Mouse (Mus musculus): ENCODE data around the gene Slc22a1.
A peak's percentile ranks its signal among the peaks of the same experiment; 100 is the strongest.

The Slc22a1 gene

DNA sequence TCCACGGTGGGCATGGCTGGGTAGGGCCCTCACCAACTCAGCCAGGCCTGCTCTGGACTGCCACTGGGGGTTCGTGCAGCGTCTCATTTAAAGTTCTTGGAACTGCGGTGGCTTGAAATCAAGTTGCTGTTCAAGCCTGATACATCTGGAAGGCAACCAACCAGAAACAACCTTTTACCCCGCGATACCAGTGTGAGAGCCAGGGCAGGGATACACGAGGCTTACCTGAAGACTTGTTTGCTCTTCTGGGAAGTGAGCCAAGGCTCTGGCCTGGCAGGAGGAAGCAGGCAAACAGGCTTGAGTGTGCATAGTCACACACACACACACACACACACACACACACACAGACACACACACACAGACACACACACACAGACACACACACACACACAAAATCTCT is at the start of gene Slc22a1:
TSS of gene Slc22a1 (minus strand) at position 184 of the 400 bp plus-strand sequence.
- no peak for DNase-seq

DNA sequence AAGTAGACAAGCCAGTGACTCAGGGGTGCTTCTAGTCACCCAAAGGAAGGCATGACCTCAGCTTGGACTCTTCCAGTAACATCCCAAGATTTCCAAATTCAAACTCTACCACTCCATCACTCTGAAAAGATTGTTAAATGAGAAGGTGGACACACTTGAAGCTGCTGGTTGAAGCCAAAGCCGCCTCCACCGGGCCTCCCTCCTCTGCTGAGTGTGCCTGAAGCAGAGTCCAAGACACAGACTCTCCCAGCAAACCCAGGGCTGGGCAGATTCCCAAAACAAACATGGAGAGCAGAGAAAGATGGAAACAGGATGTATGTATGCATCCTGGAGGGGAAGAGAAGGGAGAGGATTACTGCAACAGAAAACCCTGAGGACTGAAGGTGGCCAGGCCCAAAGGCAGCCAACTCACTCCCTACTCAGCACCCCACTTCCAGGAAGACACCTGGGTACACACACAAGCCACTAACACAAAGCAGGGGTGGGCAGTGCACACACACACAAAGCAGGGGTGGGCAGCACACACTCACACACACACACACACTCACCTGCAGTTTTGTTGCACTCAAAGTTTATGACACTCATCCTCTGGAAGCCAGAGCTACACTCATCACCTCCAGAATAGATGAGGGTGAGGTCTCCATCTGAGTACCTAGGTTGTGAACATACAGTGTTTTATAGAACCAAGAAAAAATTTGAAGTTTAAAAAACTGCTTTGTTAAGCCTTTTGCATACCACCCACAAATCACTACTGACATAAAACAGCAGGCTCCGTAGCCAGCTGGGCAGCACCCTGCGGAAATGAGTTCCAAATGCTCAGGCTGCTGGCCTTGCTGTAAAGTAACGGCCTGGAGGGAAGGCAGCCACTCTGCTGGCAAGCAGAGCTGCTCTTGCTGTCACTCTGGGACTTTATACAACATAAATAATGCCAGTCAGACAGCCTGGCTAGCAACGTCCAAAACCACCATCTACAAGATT is 49.4 kb upstream of the Slc22a1 start:
- no peak for DNase-seq

DNA sequence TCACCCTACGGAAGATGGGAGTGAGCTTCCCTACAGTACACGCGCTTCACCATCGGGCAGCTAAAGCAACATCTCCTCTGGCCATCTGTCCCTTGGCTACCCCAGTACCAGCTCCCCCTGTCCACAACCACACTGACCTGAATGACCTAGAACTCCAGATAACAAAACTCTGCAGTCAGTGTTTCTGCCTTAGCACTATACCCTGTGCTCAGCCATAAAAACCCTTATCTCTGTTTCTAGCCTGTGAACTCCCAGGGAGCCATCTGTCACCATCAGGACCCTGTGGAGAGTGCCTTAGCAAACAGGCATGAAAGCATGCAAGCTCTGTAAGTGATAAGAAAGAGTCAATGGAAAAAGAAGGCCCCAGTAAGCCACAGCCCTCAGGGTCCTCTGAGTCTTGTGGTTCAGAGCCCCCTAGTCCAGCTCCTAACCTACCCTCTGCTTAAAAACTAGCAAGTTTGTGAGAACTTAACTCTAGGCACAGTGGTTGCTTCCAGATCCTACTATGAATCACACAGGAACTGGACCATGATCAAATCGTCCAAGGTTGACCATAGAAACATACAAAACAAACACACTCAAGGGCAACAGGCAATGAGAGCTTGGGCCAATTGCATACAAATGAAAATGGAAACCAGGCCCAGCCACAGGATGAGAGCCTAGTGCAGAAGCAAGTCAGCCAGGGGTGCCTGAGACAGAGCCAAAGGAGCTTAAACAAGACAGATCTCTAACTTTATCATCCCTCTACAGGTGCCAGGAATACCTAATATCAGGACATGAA is 48.5 kb upstream of the Slc22a1 start:
- DNase-seq: no peak

DNA sequence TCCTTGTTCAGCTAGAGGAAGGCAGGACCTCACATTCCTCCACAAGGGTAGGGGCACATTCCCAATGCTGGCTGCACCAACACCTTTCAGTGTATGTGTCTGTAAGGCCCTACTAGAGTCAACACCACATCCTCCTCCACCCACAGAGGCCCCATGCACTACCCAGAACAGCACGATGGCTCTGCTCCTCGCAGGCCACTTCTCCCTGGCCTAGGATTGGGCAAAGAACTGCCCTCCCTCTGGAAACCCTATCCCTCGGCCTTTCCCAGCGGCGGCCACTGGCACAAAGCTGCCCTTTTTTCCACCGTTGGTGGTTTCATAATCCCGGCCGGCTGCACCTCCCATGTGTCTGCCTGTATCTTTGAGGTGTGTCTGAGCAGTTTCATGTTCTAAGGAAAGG is 47.0 kb upstream of the Slc22a1 start:
- DNase-seq: no peak

DNA sequence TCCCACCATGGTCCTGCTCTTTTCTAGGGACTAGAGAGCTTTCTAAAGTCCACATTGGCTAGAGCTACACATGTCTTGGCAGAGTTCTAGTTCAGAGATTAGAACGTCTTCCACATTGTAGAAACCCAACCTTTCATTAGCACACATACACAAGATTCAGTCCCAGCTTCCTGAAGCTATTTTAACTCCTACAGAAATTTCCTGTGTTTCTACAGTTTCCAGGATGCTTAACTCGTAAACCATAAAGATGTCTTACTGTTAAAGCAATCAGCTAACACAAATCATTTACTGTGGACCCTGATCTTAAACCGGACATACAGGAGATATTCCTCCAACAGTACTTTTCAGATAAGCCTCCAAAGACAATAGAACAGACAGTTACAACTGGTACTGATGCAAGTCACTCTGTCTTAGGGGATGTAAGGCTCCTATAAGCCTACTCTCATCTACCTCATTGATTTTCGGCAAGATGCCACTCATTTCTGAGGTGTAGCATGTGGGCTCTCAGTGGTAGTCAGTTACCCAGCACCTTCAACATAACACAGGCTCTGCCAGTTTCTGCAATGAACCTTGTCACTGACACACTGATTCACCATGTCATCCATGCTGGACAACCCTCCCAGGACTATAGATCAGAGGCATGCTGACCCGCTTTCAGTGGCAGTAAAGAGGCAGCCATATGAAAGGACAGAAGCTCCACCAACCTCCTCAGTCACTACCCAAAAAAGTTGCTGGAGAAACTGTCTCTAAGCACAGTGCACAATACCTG is 45.7 kb upstream of the Slc22a1 start:
- DNase-seq: no peak

DNA sequence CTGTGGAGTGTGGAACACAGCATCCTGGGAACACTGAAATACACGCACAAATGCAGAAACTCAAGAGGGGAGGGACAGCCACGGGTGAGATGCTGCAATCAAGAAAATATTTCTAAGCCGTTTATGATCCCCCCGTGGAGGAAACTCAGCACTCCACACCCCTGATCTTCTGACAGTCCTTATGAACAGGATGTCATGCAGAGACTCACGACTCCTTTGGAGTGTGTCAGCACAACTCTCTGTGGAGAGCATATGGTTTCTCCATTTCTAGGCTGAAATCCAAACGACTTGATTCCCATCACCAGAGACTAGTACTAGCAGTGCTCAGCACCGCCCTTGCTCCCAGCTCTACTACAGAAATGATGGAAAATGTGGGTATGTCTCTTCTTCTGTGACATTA is 42.6 kb upstream of the Slc22a1 start:
- DNase-seq: no peak

DNA sequence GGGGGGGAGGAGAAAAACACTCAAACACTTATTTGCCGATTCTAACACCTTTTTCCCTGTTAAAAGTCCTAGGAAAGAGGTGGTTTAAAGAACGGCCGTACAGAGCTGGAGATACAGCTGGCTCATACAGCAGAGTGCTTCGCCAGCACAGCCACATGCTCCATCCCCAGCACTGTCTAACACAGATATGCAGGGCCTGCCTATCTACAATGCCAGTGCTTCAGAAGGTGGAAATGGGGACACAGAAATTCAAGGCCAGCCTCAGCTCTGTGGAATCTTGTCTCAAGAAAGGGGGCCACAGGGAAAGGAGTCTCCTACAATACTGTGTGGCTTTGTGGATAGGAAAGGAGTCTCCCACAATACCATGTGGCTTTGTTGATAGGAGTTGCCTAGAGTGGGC is 41.8 kb upstream of the Slc22a1 start:
- DNase-seq: no peak

DNA sequence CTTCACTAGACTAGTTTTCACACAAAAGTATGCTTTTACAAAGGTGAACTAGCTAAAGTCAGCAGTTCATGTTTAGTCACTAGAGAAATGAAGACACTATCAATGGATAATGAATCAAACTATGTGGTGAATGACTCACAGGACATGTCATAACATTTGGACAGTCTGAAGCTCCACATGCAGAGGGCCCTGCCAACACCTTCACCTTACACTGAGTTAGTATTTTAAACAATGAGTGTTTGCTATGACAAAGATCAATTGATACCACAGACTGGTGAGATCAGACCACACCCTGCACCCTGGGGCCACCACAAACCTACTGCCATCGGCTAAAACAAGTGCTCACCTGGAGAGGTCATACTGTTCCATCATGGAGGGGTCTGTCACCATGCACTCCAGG is 39.4 kb upstream of the Slc22a1 start:
- DNase-seq: no peak

DNA sequence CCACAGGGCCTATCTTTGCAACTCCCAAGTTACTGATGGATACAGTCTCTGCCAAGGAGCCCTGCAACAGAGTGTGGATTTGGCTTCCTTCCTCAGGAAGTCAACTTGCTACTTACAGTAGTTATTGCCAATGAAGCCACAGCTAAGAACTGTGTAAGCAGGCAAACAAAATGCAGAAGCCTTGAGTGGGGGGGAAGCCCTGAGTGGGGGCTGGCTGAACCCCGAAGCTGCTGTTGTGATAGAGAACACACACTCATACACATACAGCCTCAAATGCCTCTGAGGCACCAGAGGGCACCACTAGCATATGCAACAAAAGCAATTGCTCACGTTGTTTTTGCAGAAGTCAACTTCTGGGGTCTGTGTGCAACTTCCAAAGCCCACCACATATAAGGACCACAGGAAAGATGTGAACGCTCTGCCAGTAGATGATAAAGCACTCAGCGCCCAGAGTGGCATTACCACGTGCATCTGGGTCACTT is 38.5 kb upstream of the Slc22a1 start:
- peak; percentile 30 for DNase-seq

DNA sequence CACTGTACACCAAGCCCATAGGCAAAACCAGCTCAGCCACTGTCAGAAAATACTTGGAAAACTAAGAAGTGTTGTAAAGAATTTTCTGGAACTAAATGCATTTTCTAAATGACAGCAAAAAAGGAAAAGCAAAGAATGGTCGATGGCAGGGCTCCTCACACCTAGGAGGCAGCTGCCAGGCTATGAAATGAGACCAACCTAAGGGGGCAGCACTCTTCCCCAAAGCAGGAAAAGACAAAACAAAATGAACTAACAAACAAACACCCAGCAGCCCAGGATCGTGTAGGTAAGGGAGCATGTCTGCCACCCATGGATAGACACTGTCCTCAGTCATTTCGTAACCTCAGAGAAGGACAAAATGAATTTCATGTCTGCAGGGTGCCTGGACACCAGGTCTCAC is 37.4 kb upstream of the Slc22a1 start:
- DNase-seq: no peak

DNA sequence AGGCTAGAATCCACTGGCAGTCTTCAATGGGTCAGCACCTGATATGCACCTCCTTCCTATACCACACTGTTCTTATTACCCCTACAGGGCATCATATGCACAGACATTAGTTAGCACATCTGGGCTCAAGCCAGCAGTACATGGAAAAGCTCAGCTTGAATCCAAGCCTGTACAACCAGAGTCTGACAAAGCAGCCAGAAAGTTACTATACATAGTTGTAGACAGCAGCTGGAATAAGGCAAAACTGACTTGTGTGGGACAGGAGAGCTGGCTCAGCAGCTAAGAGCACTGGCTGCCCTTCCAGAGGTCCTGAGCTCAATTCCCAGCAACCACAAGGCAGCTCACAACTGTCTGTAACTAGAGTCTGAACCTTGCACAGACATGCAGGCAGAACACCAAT is 36.6 kb upstream of the Slc22a1 start:
- DNase-seq: no peak

DNA sequence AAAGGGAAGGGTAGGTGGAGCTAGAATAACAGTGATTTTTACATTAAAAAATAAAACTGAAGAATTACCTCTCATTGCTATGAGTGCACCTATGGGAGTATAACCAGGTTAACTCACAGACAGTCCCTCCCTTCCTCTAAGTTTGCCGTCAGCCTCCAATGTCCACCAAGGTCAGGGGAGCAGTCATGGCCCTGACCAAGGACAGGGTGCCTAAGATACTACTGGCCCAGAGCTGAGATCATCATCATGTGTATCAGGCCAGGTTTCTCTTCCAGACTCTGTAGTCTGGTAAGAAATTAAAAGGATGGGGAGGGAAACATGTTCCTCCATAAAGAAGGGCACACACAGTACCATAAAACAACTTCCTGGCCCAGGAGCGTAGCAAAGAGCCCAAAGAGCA is 35.3 kb upstream of the Slc22a1 start:
- DNase-seq: no peak

DNA sequence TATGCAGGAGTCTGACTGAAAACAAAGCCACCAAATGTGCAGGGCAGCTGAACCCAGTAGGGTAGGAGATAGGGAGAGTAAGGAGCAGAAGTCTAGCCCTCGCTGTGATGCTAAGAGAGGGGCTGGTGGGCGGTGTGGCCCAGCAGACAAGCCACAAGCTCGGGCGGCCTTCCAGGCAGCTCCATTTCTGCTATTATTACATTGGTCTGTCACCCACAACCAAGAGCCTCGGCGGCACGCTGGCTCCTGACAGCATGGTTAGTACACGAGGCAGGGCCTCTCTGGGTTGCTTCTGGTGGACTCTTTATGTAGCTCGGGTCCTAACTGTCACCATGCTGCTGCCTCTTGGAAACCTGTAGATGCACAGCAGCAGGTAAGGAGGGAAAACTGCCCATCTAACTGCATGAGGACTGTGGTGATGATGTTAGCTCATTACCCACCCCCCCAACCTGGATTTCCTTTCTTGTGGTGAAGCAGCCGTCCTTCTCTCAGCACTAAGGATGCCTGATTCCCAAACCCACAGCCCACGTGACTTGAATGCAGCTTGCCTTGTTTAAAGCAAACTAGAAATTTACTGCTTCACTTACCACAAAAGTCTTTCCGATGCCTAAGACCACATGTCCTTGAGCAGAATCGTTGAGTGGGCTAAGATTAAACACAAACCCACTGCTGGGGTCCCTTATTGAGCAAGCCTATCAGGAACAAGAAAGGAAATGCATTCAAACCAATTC is 34.6 kb upstream of the Slc22a1 start:
- no peak for DNase-seq

DNA sequence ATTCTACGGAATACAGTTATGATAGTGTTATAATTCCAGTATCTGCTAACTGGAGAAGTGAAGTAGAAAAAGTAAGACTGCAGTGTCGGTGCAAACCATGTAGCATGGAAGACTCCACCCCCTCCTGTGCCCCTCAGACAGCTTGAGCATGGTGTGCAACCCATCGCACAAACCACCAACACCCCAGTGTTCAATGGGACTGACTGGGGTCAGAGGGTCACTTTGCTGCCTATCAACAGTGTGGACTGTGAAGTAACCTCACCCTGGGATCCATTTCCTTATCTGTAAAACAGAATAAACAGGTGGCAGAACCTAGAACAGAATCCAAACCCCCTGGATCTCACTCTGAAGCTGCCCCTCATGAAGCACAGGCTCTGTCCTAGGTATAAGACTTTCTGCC is 32.8 kb upstream of the Slc22a1 start:
- DNase-seq: no peak

DNA sequence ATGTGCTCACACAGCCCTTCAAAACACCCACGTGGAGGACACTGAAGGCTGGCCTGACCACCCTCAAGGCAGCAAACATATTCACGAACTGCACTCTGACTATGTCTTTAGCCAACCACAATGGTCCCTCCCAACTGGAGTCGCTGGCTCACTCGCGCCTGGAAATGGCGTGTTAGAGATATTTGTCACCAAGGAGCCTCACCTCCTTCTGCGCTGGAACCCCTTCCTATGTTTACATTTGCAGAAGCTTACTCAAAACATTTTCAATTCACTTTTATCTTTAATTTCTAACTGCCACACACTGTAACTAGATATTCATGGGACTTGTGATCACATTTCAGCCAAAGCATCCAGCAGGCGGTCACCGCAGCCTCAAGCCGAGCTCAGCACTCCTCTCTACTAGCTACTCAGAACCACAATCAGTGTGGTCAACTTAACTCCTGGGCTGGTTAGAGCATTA is 31.0 kb upstream of the Slc22a1 start:
- DNase-seq: no peak

DNA sequence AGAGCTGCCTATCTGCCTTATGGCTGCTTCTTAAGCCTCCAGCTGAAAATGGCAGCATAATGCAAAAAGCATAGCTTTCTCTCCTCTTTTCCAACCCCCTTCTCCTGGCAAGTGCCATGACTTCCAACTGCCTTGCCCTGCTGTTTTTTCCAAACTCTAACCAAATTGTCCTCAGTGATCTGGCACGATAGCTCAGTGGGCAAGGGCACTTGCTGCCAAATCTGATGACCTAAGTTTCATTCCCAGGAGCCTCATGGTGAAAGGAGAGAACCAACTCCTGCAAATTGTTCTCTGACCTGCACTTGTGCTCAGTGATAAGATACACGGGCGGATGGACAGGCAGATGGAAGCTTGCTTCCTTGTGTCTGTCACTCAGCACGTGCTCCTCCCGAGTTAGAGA is 27.3 kb upstream of the Slc22a1 start:
- no peak for DNase-seq

DNA sequence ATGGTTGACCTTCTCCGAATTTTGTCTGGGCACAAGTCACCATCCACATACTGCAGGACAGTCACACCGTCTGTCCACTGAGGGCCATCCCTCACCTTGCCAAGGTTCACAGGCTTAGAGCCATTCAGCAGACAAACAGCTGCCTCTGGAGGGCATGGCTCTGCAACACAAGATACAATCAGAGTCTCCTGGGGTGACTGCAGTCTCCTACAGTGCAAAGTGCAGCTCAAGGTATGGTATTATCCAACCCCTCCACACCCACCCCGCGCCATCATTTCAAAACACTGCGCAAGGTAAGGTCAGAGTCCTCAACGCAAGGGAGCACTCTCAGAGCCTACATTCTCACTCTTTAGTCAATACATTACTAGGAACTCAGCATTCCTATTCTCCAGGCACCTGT is 24.7 kb upstream of the Slc22a1 start:
- no peak for DNase-seq

DNA sequence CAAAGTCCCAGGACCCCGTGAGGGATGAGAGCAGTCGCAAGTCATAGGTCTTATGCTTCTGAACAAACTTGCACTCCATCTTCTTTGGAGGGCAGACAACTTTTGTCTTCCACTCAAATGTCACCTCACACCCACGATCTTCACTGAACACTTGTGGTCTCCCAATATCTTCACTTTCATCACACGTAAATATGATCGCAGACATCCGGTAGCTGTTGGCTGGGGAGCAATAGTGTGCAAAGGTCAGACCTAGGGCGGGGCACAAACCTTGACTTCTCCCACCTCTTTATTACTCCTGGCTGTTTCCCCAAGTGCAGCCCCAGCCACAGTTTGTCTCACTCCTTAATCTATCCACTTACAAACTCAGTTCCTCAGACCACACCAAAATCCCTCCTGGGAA is 16.3 kb upstream of the Slc22a1 start:
- no peak for DNase-seq

DNA sequence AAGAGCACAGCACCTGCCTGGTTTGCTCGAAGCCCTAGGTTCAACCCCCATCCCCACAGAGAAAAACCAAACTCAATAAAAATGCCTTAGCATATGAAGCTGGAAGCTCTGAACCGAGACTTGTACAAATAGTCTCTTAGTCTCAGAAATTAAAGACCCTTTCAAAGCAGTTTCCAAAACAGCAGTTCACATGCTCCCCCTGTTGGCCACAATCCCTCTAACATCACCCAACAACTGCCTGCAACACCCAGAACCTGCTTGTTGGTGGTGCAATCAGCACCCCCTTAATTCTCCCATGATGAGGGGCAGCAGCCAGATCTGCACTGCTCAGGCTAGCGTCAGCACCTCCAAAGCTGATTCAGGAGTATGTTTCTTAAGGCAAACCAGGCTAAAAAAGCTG is 13.9 kb upstream of the Slc22a1 start:
- DNase-seq: peak; percentile 35 to 45

DNA sequence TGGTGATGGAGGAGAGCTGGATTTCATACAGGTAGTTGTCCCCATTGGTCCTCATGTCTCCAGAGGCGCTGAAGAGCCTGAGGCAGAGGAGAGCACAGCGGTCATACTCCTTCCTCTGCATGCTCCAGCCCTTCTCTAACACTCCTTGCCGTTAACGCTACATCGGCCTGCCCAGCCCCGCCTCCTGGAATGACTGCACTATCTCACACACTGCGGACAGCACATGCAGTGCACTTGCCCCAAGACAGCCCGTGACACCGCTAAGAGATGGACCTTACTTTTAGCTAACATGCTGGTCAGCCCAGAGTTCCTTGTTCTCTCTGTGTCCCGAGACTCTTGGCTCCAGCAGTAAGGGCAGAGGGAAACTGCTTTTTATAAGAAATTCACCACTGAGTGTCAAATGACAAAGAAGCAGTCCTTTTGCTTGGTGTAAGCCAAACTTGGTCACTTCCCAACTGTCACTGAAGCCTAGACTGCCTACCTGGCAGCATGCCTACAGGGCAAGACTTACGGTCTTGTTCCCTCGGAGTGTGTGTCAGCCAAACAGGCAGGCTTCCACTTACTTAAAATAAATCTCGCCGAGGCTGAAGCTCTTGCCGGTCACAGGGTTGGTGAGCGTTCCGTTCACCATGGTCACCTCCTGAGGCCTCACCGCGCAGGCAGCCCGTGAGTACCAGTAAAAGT is 12.9 kb upstream of the Slc22a1 start:
- DNase-seq: no peak

DNA sequence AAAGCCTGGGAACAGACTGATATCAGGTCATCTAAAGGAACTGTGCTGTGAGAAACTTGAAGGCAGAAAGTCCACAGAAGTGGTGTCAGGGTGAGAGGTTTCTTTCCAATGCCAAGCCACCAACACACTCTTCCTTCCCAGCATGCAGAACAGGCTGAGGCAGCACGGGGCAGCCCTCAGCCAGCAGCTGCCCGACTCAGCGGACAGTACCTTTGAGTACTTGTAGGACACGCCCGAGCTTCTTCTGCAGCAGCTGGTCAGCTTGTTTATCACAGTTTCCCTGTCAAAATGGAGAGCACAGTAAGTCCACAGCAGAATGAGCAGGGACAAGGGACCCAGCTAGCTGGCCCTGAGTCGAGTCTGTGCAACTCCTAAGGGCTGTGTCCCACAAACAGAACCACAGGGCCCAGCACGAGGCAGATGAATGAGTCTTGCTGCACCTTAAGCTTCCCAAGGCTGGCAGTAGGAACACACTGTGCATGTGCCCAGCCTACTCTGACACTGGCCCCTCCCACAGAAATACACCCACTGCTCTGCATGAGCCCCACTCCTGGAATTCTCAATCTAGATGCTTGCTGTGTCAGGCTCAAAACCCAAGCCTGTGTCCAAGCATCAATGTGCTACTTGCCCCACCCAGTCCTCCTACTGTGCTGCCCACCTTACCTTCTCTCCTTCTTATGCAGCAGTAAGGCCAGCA is 9.4 kb upstream of the Slc22a1 start:
- DNase-seq: no peak

All from thymus, postnatal 36 days (tissue).